Mouse (Mus musculus) midbrain, embryonic 13.5 days (tissue): ENCODE measurements around the gene Stk25. TPM values are rescaled to one million over a fixed set of nuclear protein-coding genes. Genes with fewer than 3 reads are reported as not detected.
"Not testable (repeated sequence)": the region's sequence is repeated elsewhere in the genome, so short reads cannot be mapped to it uniquely, and the experiment has no call there.

Experiments used
- ATAC-seq: fragments of 200-750 bp; cut with Nextera tagmentation; 2 replicates; pipeline ENCODE4 v1.8.0; 2017; ENCODE audit warnings: mild to moderate bottlenecking, moderate TSS enrichment, moderate library complexity
- H3K27ac ChIP-seq: fragments of 300-500 bp; sonication (generic); 2 replicates; pipeline ENCODE4 v1.5.1; 2015; ENCODE audit warnings: inconsistent platforms, mild to moderate bottlenecking, moderate library complexity
- H3K27me3 ChIP-seq: fragments of 300-500 bp; sonication (generic); 2 replicates; pipeline ENCODE4 v1.6.1; 2015; ENCODE audit warnings: mild to moderate bottlenecking, inconsistent platforms
- H3K36me3 ChIP-seq: fragments of 300-500 bp; sonication (generic); 2 replicates; pipeline ENCODE4 v1.6.1; 2015; ENCODE audit warnings: mild to moderate bottlenecking, inconsistent platforms
- H3K4me1 ChIP-seq: fragments of 300-500 bp; sonication (generic); replicated peaks from 2 replicates; pipeline ENCODE4 v1.6.1; 2015; ENCODE audit warnings: inconsistent platforms
- H3K4me2 ChIP-seq: fragments of 300-500 bp; sonication (generic); replicated peaks from 2 replicates; pipeline ENCODE4 v1.6.1; 2015; ENCODE audit warnings: moderate library complexity, mild to moderate bottlenecking, inconsistent platforms
- H3K4me3 ChIP-seq: fragments of 300-500 bp; sonication (generic); replicated peaks from 2 replicates; pipeline ENCODE4 v1.5.1; 2015; ENCODE audit warnings: mild to moderate bottlenecking, inconsistent platforms
- H3K9ac ChIP-seq: fragments of 300-500 bp; sonication (generic); replicated peaks from 2 replicates; pipeline ENCODE4 v1.6.1; 2015; ENCODE audit warnings: mild to moderate bottlenecking, inconsistent platforms
- H3K9me3 ChIP-seq: fragments of 300-500 bp; sonication (generic); 2 replicates; pipeline ENCODE4 v1.6.1; 2016; ENCODE audit warnings: mild to moderate bottlenecking, inconsistent platforms
- WGBS: fragments of 180-500 bp; shearing (Covaris S2); methylation state at CpG from one replicate; pipeline ENCODE4 v1.1.7; 2015; 5-methylcytosine and 5-hydroxymethylcytosine counted together
- polyA plus RNA-seq: library from polyadenylated mRNA; unstranded; fragments of >200 nt; fragmentation: Nextera tagmentation; extraction: Ambion mirVana; gene quantifications from 2 replicates; pipeline ENCODE4 v1.2.1, GENCODE M21; 2015

Gene Stk25
- 280 and 291 TPM in 2 replicates for polyA plus RNA-seq

DNA sequence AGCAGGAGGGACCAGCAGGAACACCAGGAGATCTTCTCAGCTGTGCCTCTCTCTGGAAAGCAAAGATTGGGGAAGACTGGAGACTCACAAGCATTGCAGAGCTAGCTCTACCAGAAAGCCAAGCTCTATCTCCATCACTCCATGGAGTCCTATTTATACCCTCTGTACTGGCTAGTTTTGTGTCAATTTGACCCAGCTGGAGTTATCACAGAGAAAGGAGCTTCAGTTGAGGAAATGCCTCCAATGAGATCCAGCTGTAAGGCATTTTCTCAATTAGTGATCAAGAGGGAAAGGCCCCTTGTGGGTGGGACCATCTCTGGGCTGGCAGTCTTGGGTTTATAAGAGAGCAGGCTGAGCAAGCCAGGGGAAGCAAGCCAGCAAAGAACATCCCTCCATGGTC is at the start of gene Stk25:
Gene Stk25 (minus strand): TSS at position 101 of the 400 bp plus-strand sequence.
- H3K4me2 ChIP-seq, H3K9me3 ChIP-seq, H3K27ac ChIP-seq, H3K36me3 ChIP-seq, H3K4me1 ChIP-seq, H3K9ac ChIP-seq, H3K27me3 ChIP-seq, H3K4me3 ChIP-seq, ATAC-seq: not testable (repeated sequence)

- no peaks in the 10 kb centered on the region for H3K4me1 ChIP-seq
- H3K27ac ChIP-seq, result no peak overlapping the region
- 67% methylated on average over 3 of the region's 3 CpGs for WGBS
- no peaks in the 10 kb centered on the region for H3K27me3 ChIP-seq
- H3K9me3 ChIP-seq, result no peaks in the 10 kb centered on the region
- no peak overlapping the region for H3K4me2 ChIP-seq
- peaks cover 17% of the 10 kb centered on the region for H3K36me3 ChIP-seq
- H3K4me3 ChIP-seq, result no peak overlapping the region
- no peak overlapping the region for H3K9ac ChIP-seq
- ATAC-seq, result no peak
These were observed 46.9 kb upstream of the Stk25 start for GRCm38 (mm10) chr1:93705389-93705788.

DNA sequence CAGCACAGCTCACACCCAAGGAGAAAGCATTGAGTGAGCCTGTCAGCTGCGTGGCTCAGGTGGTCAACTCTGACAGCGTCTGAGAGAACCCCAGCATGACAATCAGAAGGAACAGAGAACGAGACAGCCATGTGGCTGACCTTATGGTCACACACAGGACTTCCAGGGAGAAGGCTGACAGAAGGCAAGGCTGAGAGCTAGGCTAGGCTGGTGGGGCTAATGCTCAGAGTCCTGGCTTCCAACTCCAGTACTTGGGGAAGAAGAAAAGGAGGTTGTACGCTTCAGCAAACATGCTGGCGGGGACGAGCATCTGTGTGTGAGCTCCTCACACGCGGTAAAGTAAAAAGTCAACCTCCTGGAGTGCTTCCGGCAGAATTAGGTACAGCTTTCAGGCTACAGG is 45.9 kb upstream of the Stk25 start:
- H3K4me3 ChIP-seq, result no peak overlapping the region
- H3K9ac ChIP-seq, result no peak overlapping the region
- peaks cover 17% of the 10 kb centered on the region for H3K36me3 ChIP-seq
- 92% methylated on average over 9 of the region's 9 CpGs for WGBS
- no peaks in the 10 kb centered on the region for H3K9me3 ChIP-seq
- no peak for ATAC-seq
- H3K27ac ChIP-seq, result no peak overlapping the region
- H3K4me2 ChIP-seq, result no peak overlapping the region
- no peaks in the 10 kb centered on the region for H3K27me3 ChIP-seq
- H3K4me1 ChIP-seq, result no peaks in the 10 kb centered on the region

GRCm38 (mm10) chr1:93703472-93704048 is 45.1 kb upstream of the Stk25 start:
- no peak overlapping the region for H3K4me3 ChIP-seq
- no peaks in the 10 kb centered on the region for H3K4me1 ChIP-seq
- H3K9ac ChIP-seq, result no peak overlapping the region
- WGBS, result 94% methylated on average over 10 of the region's 10 CpGs
- H3K27ac ChIP-seq, result no peak overlapping the region
- no peak for ATAC-seq
- H3K27me3 ChIP-seq, result no peaks in the 10 kb centered on the region
- H3K36me3 ChIP-seq, result peaks cover 16% of the 10 kb centered on the region
- no peak overlapping the region for H3K4me2 ChIP-seq
- no peaks in the 10 kb centered on the region for H3K9me3 ChIP-seq

DNA sequence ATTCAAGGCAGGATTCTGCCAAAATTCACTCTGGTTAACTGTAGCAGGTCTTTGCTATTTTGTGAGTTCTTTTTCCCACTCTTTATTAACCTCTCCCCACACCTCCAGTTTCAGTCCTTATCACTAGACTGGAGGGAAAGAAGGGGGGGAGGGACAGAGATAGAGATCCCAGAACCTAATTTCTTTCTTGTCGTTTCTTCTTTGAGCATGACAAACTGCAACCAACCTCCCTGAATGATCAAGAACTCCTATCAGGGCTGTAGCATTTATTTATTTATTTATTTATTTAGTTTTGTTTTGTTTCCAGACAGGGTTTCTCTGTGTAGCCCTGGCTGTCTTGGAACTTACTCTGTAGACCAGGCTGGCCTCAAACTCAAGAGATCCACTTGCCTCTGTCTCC is 43.6 kb upstream of the Stk25 start:
- no peak overlapping the region for H3K9ac ChIP-seq
- H3K9me3 ChIP-seq, result no peaks in the 10 kb centered on the region
- H3K27me3 ChIP-seq, result no peaks in the 10 kb centered on the region
- H3K4me1 ChIP-seq, result no peaks in the 10 kb centered on the region
- 97% methylated on average over 1 of the region's 1 CpGs for WGBS
- no peak for ATAC-seq
- H3K4me3 ChIP-seq, result no peak overlapping the region
- no peak overlapping the region for H3K27ac ChIP-seq
- no peak overlapping the region for H3K4me2 ChIP-seq
- peaks cover 14% of the 10 kb centered on the region for H3K36me3 ChIP-seq

DNA sequence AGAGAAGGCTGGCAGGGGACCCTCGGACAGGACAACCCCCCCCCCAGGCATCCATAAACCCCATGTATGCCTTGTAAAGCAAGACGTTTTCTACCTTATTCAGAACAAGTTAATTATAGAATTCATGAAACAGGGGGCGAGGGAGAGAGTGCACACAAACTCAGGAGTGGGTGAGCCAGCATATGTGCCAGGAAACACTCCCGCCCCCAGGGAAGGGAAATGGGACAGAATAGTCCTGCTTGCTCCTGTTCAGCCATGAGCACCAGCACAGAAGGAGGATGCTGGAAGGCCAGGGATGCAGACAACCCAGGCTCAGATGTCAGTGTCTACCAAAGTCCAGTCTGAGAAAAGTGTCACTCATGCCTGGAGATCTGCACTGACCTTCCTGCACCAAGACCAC is 40.7 kb upstream of the Stk25 start:
- no peaks in the 10 kb centered on the region for H3K4me1 ChIP-seq
- H3K27me3 ChIP-seq, result no peaks in the 10 kb centered on the region
- ATAC-seq, result no peak
- H3K9me3 ChIP-seq, result no peaks in the 10 kb centered on the region
- H3K4me3 ChIP-seq, result no peak overlapping the region
- H3K27ac ChIP-seq, result no peak overlapping the region
- no peak overlapping the region for H3K4me2 ChIP-seq
- WGBS, result 95% methylated on average over 4 of the region's 4 CpGs
- no peak overlapping the region for H3K9ac ChIP-seq
- peaks cover 22% of the 10 kb centered on the region for H3K36me3 ChIP-seq

GRCm38 (mm10) chr1:93697317-93697716 is 38.9 kb upstream of the Stk25 start:
- Histone ChIP-seq H3K4me3 (no peak overlapping the region), H3K4me1 (no peaks in the 10 kb centered on the region), H3K9me3 (no peaks in the 10 kb centered on the region), H3K27me3 (no peaks in the 10 kb centered on the region), H3K36me3 (peaks cover 17% of the 10 kb centered on the region), H3K27ac (no peak overlapping the region), H3K9ac (no peak overlapping the region), H3K4me2 (no peak overlapping the region)
- no peak for ATAC-seq
- 83% methylated on average over 3 of the region's 3 CpGs for WGBS

- no peaks in the 10 kb centered on the region for H3K9me3 ChIP-seq
- no peaks in the 10 kb centered on the region for H3K27me3 ChIP-seq
- no peak overlapping the region for H3K4me3 ChIP-seq
- H3K27ac ChIP-seq, result no peak overlapping the region
- no peak overlapping the region for H3K9ac ChIP-seq
- H3K4me2 ChIP-seq, result no peak overlapping the region
- no peaks in the 10 kb centered on the region for H3K4me1 ChIP-seq
- WGBS, result 89% methylated on average over 6 of the region's 6 CpGs
- H3K36me3 ChIP-seq, result peaks cover 29% of the 10 kb centered on the region
- ATAC-seq, result no peak
These were observed 36.5 kb upstream of the Stk25 start for GRCm38 (mm10) chr1:93694966-93695365.

DNA sequence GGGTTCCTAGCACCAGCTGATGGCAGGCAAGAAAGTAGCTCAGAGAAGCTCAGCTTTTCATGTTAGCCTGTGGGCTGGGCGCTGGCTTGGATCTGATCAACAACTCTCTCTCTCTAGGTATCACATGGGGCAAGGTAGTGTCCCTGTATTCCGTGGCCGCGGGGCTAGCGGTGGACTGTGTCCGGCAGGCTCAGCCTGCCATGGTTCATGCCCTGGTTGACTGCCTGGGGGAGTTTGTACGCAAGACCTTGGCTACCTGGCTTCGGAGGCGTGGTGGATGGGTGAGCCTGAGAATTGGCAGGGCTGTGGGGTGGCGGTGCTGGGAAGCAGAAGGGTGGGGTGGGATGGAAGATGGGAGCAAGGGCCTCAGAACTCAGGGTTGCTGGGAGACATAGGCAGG is 35.5 kb upstream of the Stk25 start:
- Histone ChIP-seq H3K9ac (no peak overlapping the region), H3K4me3 (no peak overlapping the region), H3K4me1 (no peaks in the 10 kb centered on the region), H3K4me2 (no peak overlapping the region), H3K27me3 (no peaks in the 10 kb centered on the region), H3K27ac (no peak overlapping the region), H3K9me3 (no peaks in the 10 kb centered on the region), H3K36me3 (peaks cover 30% of the 10 kb centered on the region)
- WGBS, result 96% methylated on average over 10 of the region's 10 CpGs
- no peak for ATAC-seq

DNA sequence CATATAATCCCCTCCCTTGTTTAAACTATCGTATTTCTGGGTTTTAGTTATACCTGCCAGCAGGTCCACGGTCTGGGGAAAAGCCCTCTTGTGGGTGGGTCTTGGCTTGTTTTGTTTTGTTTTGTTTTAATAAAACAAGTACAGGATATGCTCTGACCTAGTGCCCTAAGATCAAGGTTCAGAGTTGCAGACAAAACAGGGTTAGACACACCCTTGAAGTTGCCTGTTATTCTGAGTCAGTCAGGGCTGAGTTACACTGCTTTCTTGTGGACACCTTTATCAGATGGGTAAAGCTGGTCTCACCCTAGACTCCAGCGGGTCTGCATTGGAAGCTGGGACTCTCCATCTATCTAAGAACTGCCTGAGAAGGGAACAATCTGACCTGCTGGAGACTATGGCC is 35.0 kb upstream of the Stk25 start:
- WGBS, result 93% methylated on average over 3 of the region's 3 CpGs
- no peaks in the 10 kb centered on the region for H3K9me3 ChIP-seq
- ATAC-seq, result no peak
- no peak overlapping the region for H3K9ac ChIP-seq
- H3K4me3 ChIP-seq, result no peak overlapping the region
- H3K4me2 ChIP-seq, result no peak overlapping the region
- H3K4me1 ChIP-seq, result no peaks in the 10 kb centered on the region
- H3K27me3 ChIP-seq, result no peaks in the 10 kb centered on the region
- no peak overlapping the region for H3K27ac ChIP-seq
- H3K36me3 ChIP-seq, result peaks cover 30% of the 10 kb centered on the region

- Histone ChIP-seq H3K4me3 (no peak overlapping the region), H3K9ac (no peak overlapping the region), H3K4me2 (no peak overlapping the region), H3K27me3 (no peaks in the 10 kb centered on the region), H3K9me3 (no peaks in the 10 kb centered on the region), H3K36me3 (peaks cover 30% of the 10 kb centered on the region), H3K4me1 (peaks cover under 1% of the 10 kb centered on the region; the same call in 1 of the 2 replicates), H3K27ac (no peak overlapping the region)
- 96% methylated on average over 9 of the region's 9 CpGs for WGBS
- no peak for ATAC-seq
These were observed 34.3 kb upstream of the Stk25 start for GRCm38 (mm10) chr1:93692773-93693172.

- H3K4me1 ChIP-seq, result peaks cover 10% of the 10 kb centered on the region
- WGBS, result 77% methylated on average over 10 of the region's 10 CpGs
- H3K9me3 ChIP-seq, result no peaks in the 10 kb centered on the region
- no peak overlapping the region for H3K27ac ChIP-seq
- H3K9ac ChIP-seq, result no peak overlapping the region
- no peak for ATAC-seq
- H3K27me3 ChIP-seq, result no peaks in the 10 kb centered on the region
- H3K4me3 ChIP-seq, result no peak overlapping the region
- peaks cover 30% of the 10 kb centered on the region for H3K36me3 ChIP-seq
- no peak overlapping the region for H3K4me2 ChIP-seq
These were observed 33.4 kb upstream of the Stk25 start for GRCm38 (mm10) chr1:93691786-93692357.

DNA sequence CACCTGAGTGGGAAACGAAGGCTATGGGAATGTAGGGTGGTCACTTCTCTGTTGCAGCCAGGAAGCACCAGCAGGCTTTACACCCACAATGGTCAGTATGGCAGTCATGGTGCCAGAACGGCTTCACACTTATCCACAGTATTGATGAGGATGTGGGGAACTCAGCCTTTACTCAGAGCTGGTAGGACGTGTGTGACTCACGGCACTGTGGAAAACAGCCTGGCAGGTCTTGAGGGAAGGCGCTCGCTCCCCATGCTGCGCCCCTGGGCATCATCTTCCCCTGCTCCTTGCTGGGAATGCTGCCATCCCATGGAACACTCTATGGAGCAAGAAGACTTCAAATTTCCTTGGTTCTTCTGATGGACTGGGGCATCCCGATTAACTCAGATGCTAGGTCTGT is 32.6 kb upstream of the Stk25 start:
- Histone ChIP-seq H3K36me3 (peaks cover 26% of the 10 kb centered on the region), H3K4me2 (no peak overlapping the region), H3K4me1 (peaks cover 17% of the 10 kb centered on the region), H3K4me3 (no peak overlapping the region), H3K9me3 (no peaks in the 10 kb centered on the region), H3K27ac (no peak overlapping the region), H3K9ac (no peak overlapping the region), H3K27me3 (no peaks in the 10 kb centered on the region)
- ATAC-seq, result no peak
- WGBS, result 96% methylated on average over 8 of the region's 8 CpGs
